Mouse (Mus musculus): Measurements from ENCODE around the gene Arhgef10l. TPM values are rescaled to one million over a fixed set of nuclear protein-coding genes. Genes with fewer than 3 reads are reported as not detected.

The Arhgef10l gene
- polyA plus RNA-seq, 1 experiment from 2014 or later: 13.8 TPM

Other genes starting within 250 kb of the Arhgef10l start
- 44.3 and 59.6 TPM in 2 replicates for gene Rcc2, start 34.5 kb upstream of the Arhgef10l start, polyA plus RNA-seq (2014; fragmentation: Nextera tagmentation; extraction: Ambion mirVana)
- gene Padi6, start 76.6 kb upstream of the Arhgef10l start, polyA plus RNA-seq (2014; fragmentation: Nextera tagmentation; extraction: Ambion mirVana): 0.13 TPM in 1 of 2 replicates, not detected in the other
- 0.25 and 0.37 TPM in 2 replicates for gene Padi4, start 108.2 kb upstream of the Arhgef10l start, polyA plus RNA-seq (2014; fragmentation: Nextera tagmentation; extraction: Ambion mirVana)
- gene Padi3, start 144.6 kb upstream of the Arhgef10l start, polyA plus RNA-seq (2014; fragmentation: Nextera tagmentation; extraction: Ambion mirVana): not detected in 2 replicates
- gene Padi1, start 179.8 kb upstream of the Arhgef10l start, polyA plus RNA-seq (2014; fragmentation: Nextera tagmentation; extraction: Ambion mirVana): 0.05 and 0.08 TPM in 2 replicates
- gene Padi2, start 240.3 kb upstream of the Arhgef10l start, polyA plus RNA-seq (2014; fragmentation: Nextera tagmentation; extraction: Ambion mirVana): 1.2 and 2.4 TPM in 2 replicates

All from hindbrain, embryonic 11.5 days (tissue).